Mouse (Mus musculus) G1E (cell line): ENCODE results near the gene Noto. TPM values are rescaled to one million over a fixed set of nuclear protein-coding genes. Genes with fewer than 3 reads are reported as not detected.

ENCODE experiments used
- ATAC-seq: 2 replicates; pipeline ENCODE4 v1.8.0; 2016; ENCODE audit warnings: mild to moderate bottlenecking; ENCODE audit not compliant: insufficient number of reproducible peaks, poor library complexity, low FRiP score, severe bottlenecking; ENCODE audit errors: extremely low read depth
- DNase-seq: peaks from one replicate; pipeline ENCODE4 v3.0.0; 2012; ENCODE audit warnings: low spot score
- H3K27me3 ChIP-seq: 2 replicates; pipeline ENCODE4 v1.6.1; 2012; ENCODE audit warnings: mild to moderate bottlenecking, low read length, inconsistent platforms; ENCODE audit not compliant: insufficient read depth
- H3K36me3 ChIP-seq: replicated peaks from 2 replicates; pipeline ENCODE3; 2012; ENCODE audit warnings: mild to moderate bottlenecking, inconsistent platforms
- H3K4me1 ChIP-seq: 2 replicates; pipeline ENCODE4 v1.6.1; 2012; ENCODE audit warnings: low read depth, low read length, inconsistent platforms, mixed read lengths; ENCODE audit not compliant: insufficient read depth
- H3K4me3 ChIP-seq: 2 replicates; pipeline ENCODE4 v1.5.1; 2012; ENCODE audit warnings: low read depth, mild to moderate bottlenecking, inconsistent platforms, low read length, moderate library complexity, mixed read lengths
- H3K9me3 ChIP-seq: replicated peaks from 2 replicates; pipeline ENCODE4 v1.6.1; 2012; ENCODE audit warnings: inconsistent platforms
- CTCF ChIP-seq: IDR thresholded peaks from 2 replicates; pipeline ENCODE4 v1.5.1; 2012; ENCODE audit warnings: low read depth, low read length, inconsistent platforms, mixed read lengths
- GATA1 ChIP-seq: IDR thresholded peaks from 2 replicates; pipeline ENCODE4 v1.6.1; 2012; ENCODE audit warnings: borderline replicate concordance, low read length, inconsistent platforms, mixed read lengths
- GATA2 ChIP-seq: IDR thresholded peaks from 2 replicates; pipeline ENCODE4 v1.6.1; 2012; ENCODE audit warnings: low read depth, low read length, inconsistent platforms, borderline replicate concordance
- POLR2AphosphoS5 ChIP-seq: IDR thresholded peaks from 2 replicates; pipeline ENCODE4 v1.6.1; 2012; ENCODE audit warnings: low read depth, low read length, inconsistent platforms; ENCODE audit not compliant: insufficient replicate concordance
- TAL1 ChIP-seq: conservative IDR thresholded peaks from 2 replicates; pipeline ENCODE4 v1.6.1; 2012; ENCODE audit warnings: low read depth, low read length, inconsistent platforms, mixed read lengths
- polyA plus RNA-seq: library from polyadenylated mRNA; stranded (reverse); fragments of >175 nt; gene quantifications from 2 replicates; pipeline ENCODE4 v1.2.3, GENCODE M21; 2012
- total RNA-seq, 2 experiments: library from RNA; stranded (forward) in 1 of 2; stranded (reverse) in 1 of 2; fragments of 200-1000 nt in 1 of 2; fragments of >200 nt in 1 of 2; fragmentation: Nextera tagmentation in 1 of 2; gene quantifications; 2 replicates each; pipeline ENCODE4 v1.2.3; 2014 to 2017

The Noto gene
- total and polyA plus RNA-seq, 3 experiments: 0.11 TPM; not detected in 2

GRCm38 (mm10) chr6:85415829-85416228 is 7.9 kb upstream of the Noto start:
- Histone ChIP-seq H3K4me1 (no peaks in the 10 kb centered on the region), H3K36me3 (no peaks in the 10 kb centered on the region), H3K27me3 (peaks cover 32% of the 10 kb centered on the region), H3K9me3 (no peaks in the 10 kb centered on the region), H3K4me3 (no peak overlapping the region)
- DNase-seq: no peak
- no peak for ATAC-seq
- TF ChIP-seq CTCF: no peak
- TF ChIP-seq TAL1: no peak
- no peak for TF ChIP-seq POLR2AphosphoS5
- TF ChIP-seq GATA1: no peak

- no peak overlapping the region for H3K4me3 ChIP-seq
- DNase-seq (no peak), ATAC-seq (no peak)
- no peaks in the 10 kb centered on the region for H3K36me3 ChIP-seq
- no peaks in the 10 kb centered on the region for H3K4me1 ChIP-seq
- H3K27me3 ChIP-seq: peaks cover 50% of the 10 kb centered on the region
- TF ChIP-seq CTCF: no peak
- no peak for TF ChIP-seq GATA2
- no peak for TF ChIP-seq POLR2AphosphoS5
- no peak for TF ChIP-seq GATA1
- TF ChIP-seq TAL1: no peak
- no peaks in the 10 kb centered on the region for H3K9me3 ChIP-seq
Observed at GRCm38 (mm10) chr6:85419150-85419549, 4.5 kb upstream of the Noto start.

GRCm38 (mm10) chr6:85431274-85431841 is 7.7 kb downstream of the Noto start:
- Histone ChIP-seq H3K36me3 (peaks cover 21% of the 10 kb centered on the region), H3K4me1 (peaks cover 25% of the 10 kb centered on the region), H3K27me3 (peaks cover 22% of the 10 kb centered on the region), H3K9me3 (no peaks in the 10 kb centered on the region), H3K4me3 (peak overlapping the region; percentile 97)
- no peak for DNase-seq
- no peak for TF ChIP-seq GATA1
- ATAC-seq: no peak

GRCm38 (mm10) chr6:85431842-85432431 is 8.3 kb downstream of the Noto start, which contains the start of gene Smyd5:
Gene Smyd5, plus strand, starts transcription at chr6:85431989.
- peak; percentile 80 for DNase-seq
- Histone ChIP-seq H3K27me3 (peaks cover 17% of the 10 kb centered on the region), H3K4me3 (peak within 1 kb of the TSS; percentile 97), H3K4me1 (peaks cover 27% of the 10 kb centered on the region), H3K36me3 (peaks cover 26% of the 10 kb centered on the region), H3K9me3 (no peaks in the 10 kb centered on the region)
- TF ChIP-seq GATA2: no peak
- TF ChIP-seq TAL1: no peak
- no peak for TF ChIP-seq POLR2AphosphoS5
- no peak for TF ChIP-seq GATA1
- TF ChIP-seq CTCF: no peak
- ATAC-seq: peak; percentile 64; the same call in 1 of the 2 replicates

- H3K4me3 ChIP-seq: no peak overlapping the region; the same call in 1 of the 2 replicates
- H3K27me3 ChIP-seq: peaks cover 6% of the 10 kb centered on the region
- no peak for TF ChIP-seq GATA1
- TF ChIP-seq CTCF: no peak
- no peak for TF ChIP-seq POLR2AphosphoS5
- no peak for TF ChIP-seq GATA2
- TF ChIP-seq TAL1: no peak
- H3K36me3 ChIP-seq: peaks cover 46% of the 10 kb centered on the region
- DNase-seq: no peak
- no peak for ATAC-seq
- peaks cover 30% of the 10 kb centered on the region for H3K4me1 ChIP-seq
- H3K9me3 ChIP-seq: no peaks in the 10 kb centered on the region
Observed at GRCm38 (mm10) chr6:85433865-85434264, 10.2 kb downstream of the Noto start.

GRCm38 (mm10) chr6:85436204-85436603 is 12.5 kb downstream of the Noto start:
- Histone ChIP-seq H3K27me3 (no peaks in the 10 kb centered on the region), H3K9me3 (no peaks in the 10 kb centered on the region), H3K36me3 (peaks cover 69% of the 10 kb centered on the region), H3K4me3 (no peak overlapping the region), H3K4me1 (peaks cover 28% of the 10 kb centered on the region)
- TF ChIP-seq POLR2AphosphoS5 (no peak), GATA1 (no peak), GATA2 (no peak), CTCF (no peak), TAL1 (no peak)
- ATAC-seq (no peak), DNase-seq (no peak)

GRCm38 (mm10) chr6:85436631-85437030 is 12.9 kb downstream of the Noto start:
- Histone ChIP-seq H3K4me3 (no peak overlapping the region), H3K27me3 (no peaks in the 10 kb centered on the region), H3K9me3 (no peaks in the 10 kb centered on the region), H3K4me1 (peaks cover 24% of the 10 kb centered on the region), H3K36me3 (peaks cover 73% of the 10 kb centered on the region)
- no peak for DNase-seq
- TF ChIP-seq POLR2AphosphoS5 (no peak), TAL1 (no peak), GATA2 (no peak), CTCF (no peak), GATA1 (no peak)
- no peak for ATAC-seq
